Mouse (Mus musculus) forebrain, embryonic 11.5 days (tissue): ENCODE measurements around the gene Mfsd13b. TPM values are rescaled to one million over a fixed set of nuclear protein-coding genes. Genes with fewer than 3 reads are reported as not detected.

Source experiments
- ATAC-seq: fragments of 200-750 bp; cut with Nextera tagmentation; replicated peaks from 2 replicates; pipeline ENCODE4 v1.8.0; 2017; ENCODE audit warnings: moderate TSS enrichment; ENCODE audit not compliant: low FRiP score
- DNase-seq: peaks from one replicate; pipeline ENCODE4 v3.0.0-alpha.2; 2017; ENCODE audit warnings: low spot score
- H3K27ac ChIP-seq: fragments of 300-500 bp; sonication (generic); 2 replicates; pipeline ENCODE4 v1.5.1; 2014; ENCODE audit warnings: low read depth, low read length
- H3K27me3 ChIP-seq: fragments of 300-500 bp; sonication (generic); 2 replicates; pipeline ENCODE4 v1.6.1; 2014; ENCODE audit warnings: mild to moderate bottlenecking, low read length, mixed read lengths; ENCODE audit not compliant: control insufficient read depth, insufficient read depth
- H3K36me3 ChIP-seq: fragments of 300-500 bp; sonication (generic); 2 replicates; pipeline ENCODE4 v1.6.1; 2014; ENCODE audit warnings: mild to moderate bottlenecking, low read length, moderate library complexity, mixed read lengths; ENCODE audit not compliant: control insufficient read depth, insufficient read depth
- H3K4me1 ChIP-seq: fragments of 300-500 bp; sonication (generic); replicated peaks from 2 replicates; pipeline ENCODE4 v1.6.1; 2014; ENCODE audit warnings: low read length, mixed read lengths; ENCODE audit not compliant: control insufficient read depth, insufficient read depth
- H3K4me2 ChIP-seq: fragments of 300-500 bp; sonication (generic); 2 replicates; pipeline ENCODE4 v1.6.1; 2014; ENCODE audit warnings: low read depth, mild to moderate bottlenecking, low read length, moderate library complexity, mixed read lengths; ENCODE audit not compliant: severe bottlenecking
- H3K4me3 ChIP-seq: fragments of 300-500 bp; sonication (generic); 2 replicates; pipeline ENCODE4 v1.5.1; 2014; ENCODE audit warnings: low read depth, low read length
- H3K9ac ChIP-seq: fragments of 300-500 bp; sonication (generic); 2 replicates; pipeline ENCODE4 v1.6.1; 2014; ENCODE audit warnings: low read length
- H3K9me3 ChIP-seq: fragments of 300-500 bp; sonication (generic); 2 replicates; pipeline ENCODE4 v1.6.1; 2016; ENCODE audit warnings: low read length, mixed read lengths; ENCODE audit not compliant: control insufficient read depth
- WGBS: fragments of 180-500 bp; shearing (Covaris S2); extraction: QIAGEN DNeasy Blood & Tissue Kit; methylation state at CpG from one replicate; pipeline ENCODE4 v1.1.7; 2014; 5-methylcytosine and 5-hydroxymethylcytosine counted together
- polyA plus RNA-seq: library from polyadenylated mRNA; unstranded; fragments of >200 nt; fragmentation: Nextera tagmentation; extraction: Ambion mirVana; gene quantifications from 2 replicates; pipeline ENCODE4 v1.2.1, GENCODE M21; 2014

Gene Mfsd13b
- 0.23 and 0.48 TPM in 2 replicates for polyA plus RNA-seq

DNA sequence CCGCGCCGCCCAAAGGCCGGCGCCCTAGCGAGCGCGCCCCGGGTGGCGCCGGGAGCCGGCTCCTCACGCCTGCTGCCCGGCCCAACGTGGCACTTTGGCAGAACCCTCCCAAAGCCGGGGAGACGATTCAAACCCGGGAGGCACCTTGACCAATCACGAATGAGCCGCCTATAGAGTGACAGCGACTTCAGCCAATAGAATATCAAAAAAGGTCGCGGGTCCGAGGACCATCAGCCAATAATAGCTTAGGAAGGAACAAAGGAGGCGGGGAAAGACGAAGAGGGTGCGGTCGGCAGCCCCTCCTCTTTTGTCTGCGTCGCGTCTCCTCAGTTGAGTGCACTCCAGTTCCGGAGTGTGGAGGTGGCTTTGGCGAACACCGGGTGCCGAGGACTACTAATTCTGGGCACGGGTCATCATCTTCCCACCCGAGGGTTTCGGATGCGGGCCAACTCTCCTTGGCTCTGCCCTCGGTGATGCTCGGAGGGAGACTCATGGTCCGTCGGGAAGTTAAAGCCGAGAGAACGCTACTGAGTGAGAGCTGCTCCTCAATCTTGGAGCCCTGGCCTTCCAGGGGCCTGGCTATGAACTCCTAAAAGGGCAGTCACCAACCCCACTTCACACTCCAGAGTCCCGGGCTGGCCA, at the start of gene Mfsd13b, which contains the start of gene Cdr2:
Mfsd13b (plus strand) TSS at position 310 of the 642 bp plus-strand sequence.
Cdr2 (minus strand) TSS at position 113 of the 642 bp plus-strand sequence.
- under 1% methylated on average over 46 of the region's 46 CpGs for WGBS
- Histone ChIP-seq H3K27me3 (no peaks in the 10 kb centered on the region), H3K4me2 (peak within 1 kb of the TSS; percentile 88), H3K9ac (peak within 1 kb of the TSS; percentile 86), H3K9me3 (no peaks in the 10 kb centered on the region), H3K4me1 (0 out of 2 replicates have a peak, but pooled peaks cover 3% of the 10 kb centered on the region), H3K36me3 (no peaks in the 10 kb centered on the region), H3K4me3 (peak within 1 kb of the TSS; percentile 84), H3K27ac (peak within 1 kb of the TSS; percentile 71)
- peak; percentile 98 for ATAC-seq
- peak; percentile 93 for DNase-seq

DNA sequence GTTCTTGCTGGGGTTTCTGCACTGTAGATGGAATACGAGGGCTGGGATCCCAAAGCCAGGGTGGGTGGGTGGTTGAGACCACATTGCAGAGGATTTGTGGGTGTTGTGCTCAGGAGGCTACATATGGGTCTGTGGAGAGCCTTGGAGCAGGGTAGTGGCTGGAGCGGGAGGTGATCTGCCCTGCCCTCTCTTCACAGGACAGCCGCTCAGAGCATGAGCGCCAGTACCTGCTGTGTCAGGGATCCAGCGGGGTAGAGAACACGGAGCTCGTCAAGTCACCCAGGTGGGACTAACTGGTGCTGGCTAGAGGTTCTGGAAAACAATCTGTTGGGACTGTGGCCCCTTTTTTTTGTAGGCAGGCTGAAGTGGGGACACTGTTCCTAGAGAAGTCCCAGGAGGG, 49.2 kb upstream of the Mfsd13b start:
- peaks cover 12% of the 10 kb centered on the region; the same call in 1 of the 2 replicates for H3K36me3 ChIP-seq
- DNase-seq (no peak), ATAC-seq (no peak)
- H3K4me1 ChIP-seq = no peaks in the 10 kb centered on the region
- no peaks in the 10 kb centered on the region for H3K27me3 ChIP-seq
- WGBS = 87% methylated on average over 7 of the region's 7 CpGs
- H3K9ac ChIP-seq = no peak overlapping the region
- no peak overlapping the region for H3K27ac ChIP-seq
- no peak overlapping the region for H3K4me2 ChIP-seq
- no peak overlapping the region for H3K4me3 ChIP-seq
- no peaks in the 10 kb centered on the region for H3K9me3 ChIP-seq

DNA sequence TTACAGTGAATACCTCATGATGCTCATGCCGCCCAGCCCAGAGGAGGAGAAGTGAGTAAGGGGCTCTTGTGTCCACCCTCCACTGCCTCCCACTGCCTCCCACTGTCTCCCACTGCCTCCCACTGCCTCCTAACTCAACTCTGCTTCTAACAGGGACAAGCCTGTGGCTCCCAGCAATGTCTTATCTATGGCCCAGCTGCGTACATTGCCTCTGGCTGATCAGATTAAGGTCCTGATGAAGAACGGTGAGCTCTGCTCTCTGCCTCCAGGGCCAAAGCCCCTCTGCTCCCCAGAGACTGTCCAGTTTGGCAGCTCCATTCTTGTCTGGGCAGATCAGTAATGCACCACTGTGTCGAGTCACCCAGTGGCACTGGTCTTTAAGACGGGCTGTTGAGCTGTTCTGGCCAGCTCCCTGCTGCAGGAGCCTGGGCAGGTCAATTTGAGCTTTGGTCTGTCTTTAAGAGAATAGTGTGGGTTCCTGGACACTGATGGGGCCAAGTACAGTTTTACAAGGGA, 48.6 kb upstream of the Mfsd13b start:
- H3K27ac ChIP-seq = no peak overlapping the region
- DNase-seq = no peak
- no peak overlapping the region for H3K9ac ChIP-seq
- H3K4me3 ChIP-seq = no peak overlapping the region
- no peak for ATAC-seq
- WGBS = 86% methylated on average over 5 of the region's 5 CpGs
- H3K27me3 ChIP-seq = no peaks in the 10 kb centered on the region
- peaks cover 12% of the 10 kb centered on the region; the same call in 1 of the 2 replicates for H3K36me3 ChIP-seq
- H3K4me2 ChIP-seq = no peak overlapping the region
- no peaks in the 10 kb centered on the region for H3K9me3 ChIP-seq
- no peaks in the 10 kb centered on the region for H3K4me1 ChIP-seq

DNA sequence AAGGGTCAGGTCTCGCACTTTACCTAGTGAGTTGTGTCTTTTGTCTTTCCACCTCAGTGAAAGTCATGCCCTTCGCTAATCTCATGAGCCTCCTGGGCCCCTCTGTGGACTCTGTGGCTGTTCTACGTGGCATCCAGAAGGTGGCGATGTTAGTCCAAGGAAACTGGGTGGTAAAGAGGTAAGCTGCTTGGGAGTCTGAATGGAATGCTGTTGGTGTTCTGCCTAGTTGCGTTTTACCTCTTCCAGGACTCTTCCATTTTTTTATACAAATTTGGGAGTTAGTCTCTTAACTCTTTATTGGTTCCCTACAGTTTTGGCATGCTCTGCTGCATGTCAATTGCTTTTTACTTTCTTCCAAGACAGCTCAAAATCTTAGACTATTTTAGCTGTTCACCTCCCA, 47.6 kb upstream of the Mfsd13b start:
- H3K9ac ChIP-seq = no peak overlapping the region
- H3K4me3 ChIP-seq = no peak overlapping the region
- WGBS = 36% methylated on average over 5 of the region's 5 CpGs
- ATAC-seq = 0 out of 2 replicates have a peak, but pooled peaks have one; percentile 55
- no peaks in the 10 kb centered on the region for H3K27me3 ChIP-seq
- H3K36me3 ChIP-seq = peaks cover 8% of the 10 kb centered on the region; the same call in 1 of the 2 replicates
- H3K4me2 ChIP-seq = no peak overlapping the region
- peak; percentile 68 for DNase-seq
- no peaks in the 10 kb centered on the region for H3K4me1 ChIP-seq
- H3K27ac ChIP-seq = no peak overlapping the region
- no peaks in the 10 kb centered on the region for H3K9me3 ChIP-seq

DNA sequence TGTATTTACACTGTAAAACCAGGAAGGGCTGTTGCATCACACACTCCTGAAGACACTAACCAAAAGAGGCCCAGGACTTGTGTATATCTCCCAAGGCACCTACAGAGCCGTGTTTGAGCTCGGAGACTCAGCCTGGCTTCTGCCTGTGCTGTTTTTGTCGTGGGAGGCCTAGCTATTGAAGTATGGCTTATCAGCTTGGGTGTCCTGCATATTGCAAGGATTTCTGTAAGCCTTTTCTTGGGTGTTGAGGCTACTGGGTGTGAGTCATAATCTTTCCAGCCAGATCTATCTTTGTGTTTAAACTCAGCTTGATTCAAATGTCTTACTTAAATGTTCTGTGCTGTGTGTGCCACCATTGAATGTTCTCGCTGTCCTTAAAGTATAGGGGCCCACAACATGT, 45.8 kb upstream of the Mfsd13b start:
- DNase-seq (no peak), ATAC-seq (no peak)
- 92% methylated on average over 4 of the region's 4 CpGs for WGBS
- Histone ChIP-seq H3K9me3 (no peaks in the 10 kb centered on the region), H3K36me3 (peaks cover 21% of the 10 kb centered on the region; the same call in 1 of the 2 replicates), H3K4me1 (no peaks in the 10 kb centered on the region), H3K4me3 (no peak overlapping the region), H3K4me2 (no peak overlapping the region), H3K27ac (no peak overlapping the region), H3K27me3 (no peaks in the 10 kb centered on the region), H3K9ac (no peak overlapping the region)

DNA sequence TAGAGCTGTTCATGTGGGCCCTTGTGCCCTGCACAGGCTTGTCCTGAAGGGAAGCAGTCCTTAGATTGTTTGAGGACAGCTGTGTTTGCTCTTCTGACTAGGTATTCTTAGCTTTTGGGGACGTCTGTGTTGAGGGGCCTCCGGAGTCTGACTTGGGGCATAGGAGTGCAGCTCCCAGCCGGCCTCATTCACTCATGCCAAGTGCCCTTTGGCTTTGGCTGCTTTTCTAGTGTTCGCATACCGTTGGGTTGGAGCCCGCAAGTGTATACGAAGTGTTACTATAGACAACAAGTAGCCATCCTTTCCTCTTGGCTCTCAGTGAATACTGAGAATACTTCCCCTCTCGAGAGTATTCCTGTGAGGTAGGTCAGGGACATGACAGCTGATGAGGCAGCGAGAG, 44.1 kb upstream of the Mfsd13b start:
- 92% methylated on average over 9 of the region's 9 CpGs for WGBS
- no peak overlapping the region for H3K9ac ChIP-seq
- H3K4me1 ChIP-seq = no peaks in the 10 kb centered on the region
- peaks cover 17% of the 10 kb centered on the region; the same call in 1 of the 2 replicates for H3K36me3 ChIP-seq
- DNase-seq = no peak
- no peak overlapping the region for H3K4me3 ChIP-seq
- no peaks in the 10 kb centered on the region for H3K9me3 ChIP-seq
- no peak overlapping the region for H3K4me2 ChIP-seq
- no peaks in the 10 kb centered on the region for H3K27me3 ChIP-seq
- ATAC-seq = no peak
- no peak overlapping the region for H3K27ac ChIP-seq

DNA sequence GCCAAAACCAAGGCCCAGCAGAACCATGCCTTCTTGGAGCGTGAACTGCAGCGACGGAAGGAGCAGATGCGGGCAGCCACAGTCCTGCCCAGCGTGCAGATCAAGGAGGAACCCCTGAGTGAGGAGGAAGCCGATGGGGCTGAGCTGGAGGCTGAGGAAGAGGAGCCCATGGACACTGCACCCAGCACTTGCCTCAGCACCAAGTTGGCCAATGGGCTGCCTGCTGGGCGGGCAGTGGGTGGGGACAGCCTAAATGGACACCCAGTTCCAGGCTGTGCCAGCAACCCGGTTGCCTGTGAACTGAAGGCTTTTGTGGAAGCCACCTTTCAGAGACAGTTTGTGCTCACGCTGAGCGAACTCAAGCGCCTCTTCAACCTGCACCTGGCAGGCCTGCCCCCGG, 42.0 kb upstream of the Mfsd13b start:
- Histone ChIP-seq H3K4me3 (no peak overlapping the region), H3K9me3 (no peaks in the 10 kb centered on the region), H3K9ac (no peak overlapping the region), H3K27me3 (no peaks in the 10 kb centered on the region), H3K27ac (no peak overlapping the region), H3K36me3 (peaks cover 18% of the 10 kb centered on the region), H3K4me2 (no peak overlapping the region), H3K4me1 (no peaks in the 10 kb centered on the region)
- ATAC-seq (no peak), DNase-seq (no peak)
- WGBS = 89% methylated on average over 12 of the region's 12 CpGs

DNA sequence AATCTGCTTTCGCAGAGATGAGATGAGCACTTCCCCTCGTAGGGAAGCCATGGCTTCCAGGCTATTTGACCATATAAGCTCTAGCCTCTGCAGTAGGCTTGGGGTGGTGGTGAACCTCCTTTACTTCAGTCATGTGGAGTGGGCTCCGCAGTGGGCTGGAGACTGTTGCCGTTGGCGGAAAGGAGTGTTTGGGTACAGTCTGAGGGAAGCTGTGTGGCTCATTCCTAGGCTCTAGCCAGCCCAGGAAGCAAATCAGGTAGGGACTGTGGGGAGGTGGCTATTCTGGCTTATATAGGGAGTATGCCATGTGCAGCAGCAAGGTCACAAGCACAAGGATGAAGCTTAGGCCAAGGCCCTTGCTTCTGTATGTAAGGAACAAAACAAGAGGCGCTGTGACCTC, 41.1 kb upstream of the Mfsd13b start:
- Histone ChIP-seq H3K9me3 (no peaks in the 10 kb centered on the region), H3K9ac (no peak overlapping the region), H3K4me1 (no peaks in the 10 kb centered on the region), H3K27me3 (no peaks in the 10 kb centered on the region), H3K36me3 (peaks cover 20% of the 10 kb centered on the region), H3K27ac (no peak overlapping the region), H3K4me3 (no peak overlapping the region), H3K4me2 (no peak overlapping the region)
- DNase-seq (no peak), ATAC-seq (no peak)
- WGBS = 93% methylated on average over 6 of the region's 6 CpGs

DNA sequence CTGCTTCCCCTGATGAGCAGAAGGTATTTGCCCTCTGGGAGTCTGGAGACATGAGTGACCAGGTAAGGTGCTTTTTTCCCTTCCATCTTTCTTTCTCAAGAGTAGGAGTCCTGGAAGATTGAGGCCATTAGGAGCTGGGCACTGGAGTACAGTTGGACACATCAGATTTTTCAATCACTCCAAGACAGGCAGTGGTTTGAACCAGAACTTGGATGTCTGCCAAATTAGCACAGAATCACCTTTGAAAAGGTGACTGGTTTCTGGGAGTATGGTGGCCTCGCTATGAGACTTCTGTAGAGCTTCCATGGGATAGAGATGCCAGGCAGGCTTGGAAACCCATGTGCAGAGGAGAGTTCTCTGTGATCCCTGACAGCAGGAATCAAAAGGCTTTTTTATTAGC, 39.8 kb upstream of the Mfsd13b start:
- H3K36me3 ChIP-seq = peaks cover 19% of the 10 kb centered on the region
- ATAC-seq = no peak
- DNase-seq = no peak
- no peak overlapping the region for H3K4me3 ChIP-seq
- H3K4me1 ChIP-seq = no peaks in the 10 kb centered on the region
- no peak overlapping the region for H3K4me2 ChIP-seq
- no peaks in the 10 kb centered on the region for H3K27me3 ChIP-seq
- no peak overlapping the region for H3K9ac ChIP-seq
- WGBS = 93% methylated on average over 1 of the region's 1 CpGs
- H3K9me3 ChIP-seq = no peaks in the 10 kb centered on the region
- no peak overlapping the region for H3K27ac ChIP-seq
